Mouse (Mus musculus): ENCODE measurements around the gene Tescl. TPM values are rescaled to one million over a fixed set of nuclear protein-coding genes. Genes with fewer than 3 reads are reported as not detected.
A peak's percentile ranks its signal among the peaks of the same experiment; 100 is the strongest.

Gene Tescl
- not detected for polyA plus RNA-seq (2017; shearing (Covaris generic))

- no peak for ATAC-seq
Observed at GRCm38 (mm10) chr7:24333304-24333986, at the start of gene Tescl. TSS of gene Tescl (minus strand) at chr7:24333936.

- ATAC-seq, result no peak
Observed at GRCm38 (mm10) chr7:24382730-24383372, 49.1 kb upstream of the Tescl start.

- ATAC-seq, result peak; percentile 28
Observed at GRCm38 (mm10) chr7:24380370-24380769, 46.6 kb upstream of the Tescl start.

GRCm38 (mm10) chr7:24379934-24380333 lies 46.2 kb upstream of the Tescl start:
- ATAC-seq, result peak; percentile 60

- ATAC-seq, result peak; percentile 58
Observed at GRCm38 (mm10) chr7:24378049-24378701, 44.4 kb upstream of the Tescl start.

GRCm38 (mm10) chr7:24377091-24377865 lies 43.5 kb upstream of the Tescl start:
- ATAC-seq, result no peak

GRCm38 (mm10) chr7:24376456-24376855 lies 42.7 kb upstream of the Tescl start:
- no peak for ATAC-seq

- peak; percentile 43 for ATAC-seq
Observed at GRCm38 (mm10) chr7:24373538-24374379, 40.0 kb upstream of the Tescl start.

- no peak for ATAC-seq
Observed at GRCm38 (mm10) chr7:24372786-24373185, 39.0 kb upstream of the Tescl start.

- no peak for ATAC-seq
Observed at GRCm38 (mm10) chr7:24372300-24372699, 38.6 kb upstream of the Tescl start.

- no peak for ATAC-seq
Observed at GRCm38 (mm10) chr7:24371809-24372145, 38.0 kb upstream of the Tescl start.

- ATAC-seq, result no peak
Observed at GRCm38 (mm10) chr7:24371012-24371808, 37.5 kb upstream of the Tescl start.

- ATAC-seq, result peak; percentile 66
Observed at GRCm38 (mm10) chr7:24369731-24370541, 36.2 kb upstream of the Tescl start, which contains the start of gene Kcnn4. TSS of gene Kcnn4 (plus strand) at chr7:24370263.

- no peak for ATAC-seq
Observed at GRCm38 (mm10) chr7:24368946-24369345, 35.2 kb upstream of the Tescl start.

- peak; percentile 12 for ATAC-seq
Observed at GRCm38 (mm10) chr7:24368226-24368625, 34.5 kb upstream of the Tescl start.

- peak; percentile 42 for ATAC-seq
Observed at GRCm38 (mm10) chr7:24366716-24367632, 33.2 kb upstream of the Tescl start.

GRCm38 (mm10) chr7:24365258-24366014 lies 31.7 kb upstream of the Tescl start:
- ATAC-seq, result no peak

- peak; percentile 31 for ATAC-seq
Observed at GRCm38 (mm10) chr7:24364827-24365226, 31.1 kb upstream of the Tescl start.

Measured in CD4-positive, CD25-positive, alpha-beta regulatory T cell, adult 4 months (primary cell).